Mouse (Mus musculus) frontal cortex, postnatal 25 days (tissue): Measurements from ENCODE around the gene Atp13a3.
"Not testable (repeated sequence)": the region's sequence is repeated elsewhere in the genome, so short reads cannot be mapped to it uniquely, and the experiment has no call there.

ENCODE experiments used
- DNase-seq, 2 experiments: peaks; one replicate each; pipeline ENCODE4 v3.0.0; 2022; ENCODE audit warnings: low spot score in 2 of 2

Gene Atp13a3

DNA sequence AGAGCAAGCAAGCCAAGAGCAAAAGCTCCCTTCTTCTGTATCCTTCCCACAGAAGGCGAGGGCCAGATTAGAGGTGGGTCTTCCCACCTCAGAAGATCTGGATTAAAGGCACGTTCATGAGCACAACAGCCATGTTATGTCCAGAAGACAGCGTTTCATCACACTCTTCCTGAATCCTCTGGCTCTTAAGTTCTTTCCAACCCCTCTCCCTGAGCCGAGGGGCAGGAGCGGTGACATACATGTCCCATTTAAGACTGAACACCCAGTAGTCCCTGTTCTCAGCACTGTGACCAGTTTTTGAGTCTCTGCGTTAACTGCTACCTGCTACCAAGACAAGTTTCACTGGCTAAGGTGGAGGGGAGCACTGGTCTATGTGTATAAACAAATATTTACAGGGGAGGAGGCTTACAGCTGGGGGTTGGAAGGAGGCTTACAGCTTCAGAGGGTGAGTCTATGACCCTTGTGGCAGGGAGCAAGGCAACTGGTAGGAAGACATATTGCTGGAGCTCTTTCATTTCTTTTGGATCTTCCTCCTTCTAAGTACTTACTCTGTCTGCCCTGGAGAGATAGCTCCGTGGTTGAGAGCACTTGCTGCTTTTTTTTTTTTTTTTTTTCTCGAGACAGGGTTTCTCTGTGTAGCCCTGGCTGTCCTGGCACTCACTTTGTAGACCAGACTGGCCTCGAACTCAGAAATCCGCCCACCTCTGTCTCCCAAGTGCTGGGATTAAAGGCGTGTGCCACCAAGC is at the start of gene Atp13a3:
Gene Atp13a3 (minus strand): TSS at position 51 of the 746 bp plus-strand sequence.
- no peak for DNase-seq

DNA sequence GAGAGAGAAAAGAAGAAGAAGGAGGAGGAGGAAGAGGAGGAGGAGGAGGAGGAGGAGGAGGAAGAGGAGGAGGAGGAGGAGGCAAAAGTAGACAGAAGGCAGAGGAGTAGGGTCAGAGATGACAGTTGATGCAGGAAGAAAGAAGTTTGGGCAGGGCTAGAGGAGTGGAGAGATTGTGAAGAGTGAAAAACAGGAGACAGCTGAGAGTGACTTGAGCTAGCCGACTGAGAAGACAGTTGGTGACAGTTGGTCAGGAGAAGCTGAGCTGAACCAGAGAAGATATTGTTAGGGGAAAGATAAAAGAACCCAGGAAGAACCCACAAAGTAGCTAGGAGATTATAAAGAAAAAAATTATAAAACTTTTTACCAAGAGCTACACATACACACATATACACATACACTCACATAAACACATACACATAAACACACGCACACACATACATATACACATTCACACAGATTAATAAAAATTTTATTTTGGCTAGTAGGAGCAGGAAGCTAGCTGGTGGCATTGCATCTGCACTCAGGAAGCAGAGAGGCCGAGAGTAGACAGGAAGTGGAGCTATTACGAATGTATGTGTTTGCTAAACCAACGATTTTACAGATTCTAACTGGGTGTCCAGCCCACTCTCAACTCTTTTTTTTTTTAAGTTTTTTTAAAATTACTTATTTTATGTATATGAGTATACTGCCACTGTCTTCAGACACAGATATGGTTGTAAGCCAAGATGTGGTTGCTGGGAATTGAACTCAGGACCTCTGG is 47.6 kb upstream of the Atp13a3 start:
- DNase-seq, result no peak

DNA sequence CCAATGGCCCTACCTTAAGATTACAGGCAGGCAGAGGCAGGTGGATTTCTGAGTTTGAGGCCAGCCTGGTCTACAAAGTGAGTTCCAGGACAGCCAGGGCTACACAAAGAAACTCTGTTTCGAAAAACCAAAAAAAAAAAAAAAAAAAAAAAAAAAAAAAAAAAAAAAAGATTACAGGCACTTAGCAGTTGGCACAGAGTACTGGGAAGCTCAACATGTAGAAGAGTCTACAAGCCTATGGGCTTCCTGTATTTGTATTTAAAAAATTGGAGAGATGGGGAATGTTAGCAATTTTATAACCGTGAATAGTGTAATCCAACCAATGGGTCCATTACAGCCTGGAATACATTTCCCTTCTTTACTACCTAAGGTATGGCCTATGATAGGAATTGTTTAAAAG is 45.4 kb upstream of the Atp13a3 start:
- DNase-seq, result not testable (repeated sequence)

DNA sequence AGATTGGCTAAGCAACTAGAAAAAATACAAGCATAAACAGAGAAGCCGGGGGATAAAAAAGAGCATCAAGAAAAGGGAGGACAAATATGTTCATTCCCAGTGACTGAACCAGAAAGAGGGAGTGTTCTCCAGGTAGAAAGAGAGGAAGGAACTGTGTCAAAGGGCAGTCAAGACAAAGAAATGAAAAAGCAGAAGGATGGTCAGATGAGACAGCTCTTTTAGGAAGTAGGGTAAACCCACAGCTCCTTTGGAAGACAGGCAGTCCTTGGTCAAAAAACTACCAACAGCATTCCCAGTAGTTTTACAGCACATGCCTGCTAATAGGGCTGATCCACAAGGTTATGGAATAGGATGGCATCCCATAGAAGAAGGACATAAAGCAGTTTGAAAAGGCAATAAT is 43.2 kb upstream of the Atp13a3 start:
- no peak for DNase-seq

DNA sequence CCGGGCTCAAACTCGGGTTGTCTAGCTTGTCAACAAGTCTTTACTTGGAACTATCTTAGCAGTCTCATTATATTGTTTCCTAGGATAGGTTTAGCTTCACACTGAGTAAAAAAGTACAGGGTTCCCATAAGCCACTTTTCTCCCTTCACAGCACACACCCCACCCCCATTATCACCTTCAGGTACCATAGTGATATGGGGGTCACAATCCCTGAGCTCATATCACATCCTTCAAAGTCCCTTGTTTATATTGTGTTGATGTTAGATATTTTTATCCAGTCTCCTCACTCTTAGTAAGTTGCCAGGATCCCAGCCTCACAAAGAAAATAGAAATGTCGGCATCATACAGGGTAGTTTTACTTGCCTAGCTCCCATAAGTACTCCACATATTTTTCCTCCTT is 42.4 kb upstream of the Atp13a3 start:
- DNase-seq, result no peak

DNA sequence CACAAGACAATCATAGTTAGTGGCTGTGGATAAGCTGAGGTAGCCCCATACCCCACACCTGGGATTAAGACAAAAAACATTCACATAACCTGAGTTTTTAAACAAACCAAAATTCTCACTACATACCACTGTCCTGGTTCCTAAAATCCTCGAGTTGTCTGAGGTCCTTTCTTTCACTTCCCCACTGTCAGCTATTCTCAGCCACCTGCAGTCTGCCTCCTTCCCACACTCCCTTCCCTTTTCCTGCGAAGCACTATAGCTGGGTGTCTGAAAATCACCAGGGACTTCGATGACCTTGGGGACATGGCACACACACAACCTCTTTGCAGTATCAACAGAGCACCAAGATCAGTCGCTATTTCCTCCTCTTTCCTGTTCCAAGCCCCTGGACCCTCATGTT is 41.9 kb upstream of the Atp13a3 start:
- DNase-seq, result no peak

DNA sequence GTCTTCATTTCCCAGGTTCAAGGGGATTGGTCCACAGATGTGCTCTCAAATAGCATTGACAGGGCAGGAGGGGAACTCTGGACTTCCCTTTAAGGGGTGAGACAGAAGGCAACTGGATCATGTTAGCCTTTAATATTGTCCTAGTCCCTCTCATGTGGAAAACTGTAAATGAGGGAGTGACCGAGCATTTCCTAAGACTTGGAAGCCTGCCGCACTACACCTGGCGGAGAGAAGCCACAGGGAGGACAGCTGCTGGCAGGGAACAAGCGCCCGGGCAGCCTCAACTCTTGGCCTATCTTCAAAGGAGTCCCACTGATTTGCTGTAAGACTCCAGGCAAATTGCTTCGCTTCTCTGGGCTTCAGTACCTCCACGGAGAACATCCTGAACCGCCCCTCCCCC is 37.6 kb upstream of the Atp13a3 start:
- no peak for DNase-seq

DNA sequence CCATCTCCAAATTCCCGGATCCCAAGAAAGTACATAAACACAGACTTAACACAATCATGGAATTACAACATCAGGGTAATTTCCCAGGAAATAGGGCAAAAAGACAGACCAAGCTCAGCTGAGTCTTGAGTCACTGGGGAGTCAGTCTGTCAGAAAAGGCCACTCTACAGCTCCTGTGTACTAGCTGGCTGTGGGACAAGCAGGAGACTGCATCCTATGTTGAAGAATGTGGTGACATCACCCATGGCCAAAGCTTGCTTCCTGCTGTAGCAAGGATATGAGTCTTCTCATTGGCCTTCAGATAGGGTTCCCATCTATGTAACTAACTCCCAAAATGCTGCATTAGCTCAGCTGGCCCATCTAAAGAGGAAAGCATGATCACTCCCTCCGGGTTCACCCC is 36.7 kb upstream of the Atp13a3 start:
- no peak for DNase-seq

DNA sequence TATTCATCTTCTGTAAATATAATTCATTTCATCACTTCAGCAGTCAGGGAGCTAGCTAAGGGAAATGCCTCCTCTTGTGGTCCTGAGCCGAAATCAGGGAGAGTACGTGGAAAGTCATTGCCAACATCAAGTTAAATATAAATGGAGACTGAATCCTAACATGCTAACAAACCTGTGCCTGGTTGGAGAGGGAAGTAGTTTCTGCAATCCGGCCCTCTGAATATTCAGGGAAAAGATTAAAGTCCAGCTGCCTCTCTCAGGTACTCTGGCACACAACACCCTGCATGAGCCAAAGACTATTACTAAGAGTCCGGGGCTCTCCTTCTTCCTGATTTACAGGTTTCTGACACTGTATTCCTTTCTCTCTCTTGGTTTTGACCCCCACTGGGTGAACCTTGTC is 35.6 kb upstream of the Atp13a3 start:
- no peak for DNase-seq

DNA sequence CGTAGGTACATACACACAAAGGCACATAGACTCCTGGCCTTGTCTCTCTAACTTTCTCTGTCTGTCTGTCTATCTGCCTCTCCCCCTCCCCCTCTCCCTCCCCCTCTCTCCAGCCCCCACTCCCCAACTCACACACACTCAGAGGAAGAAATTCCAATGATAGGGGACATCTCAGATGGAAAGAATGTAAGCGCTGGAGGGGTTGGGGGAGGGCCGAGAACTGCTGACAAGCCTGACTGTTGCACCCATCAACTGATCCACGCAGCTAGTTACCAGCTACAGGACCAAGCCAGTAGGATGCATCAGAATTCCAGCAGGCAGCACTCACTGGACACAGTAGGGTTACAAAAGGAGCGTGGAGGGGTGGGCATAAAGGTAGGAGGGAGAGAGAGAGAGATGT is 34.1 kb upstream of the Atp13a3 start:
- DNase-seq, result no peak

DNA sequence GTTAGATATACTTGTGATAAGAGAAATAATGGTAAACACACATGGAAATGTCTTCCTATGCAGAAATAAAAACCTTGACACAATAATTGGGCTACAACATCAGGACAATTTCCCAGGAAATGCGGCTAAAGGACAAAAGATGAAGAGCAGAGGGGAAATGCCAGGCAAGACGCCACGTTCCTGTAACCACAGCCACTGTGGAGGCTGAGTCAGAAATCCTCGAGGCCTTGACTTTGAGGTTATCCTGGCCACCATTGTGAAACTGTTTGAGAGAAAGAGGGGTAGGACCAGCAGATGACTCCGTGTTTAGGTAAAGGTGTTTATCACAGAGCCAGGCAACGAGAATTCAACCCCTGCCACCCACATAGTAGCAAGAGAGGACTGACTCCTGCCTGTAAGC is 33.6 kb upstream of the Atp13a3 start:
- no peak for DNase-seq

DNA sequence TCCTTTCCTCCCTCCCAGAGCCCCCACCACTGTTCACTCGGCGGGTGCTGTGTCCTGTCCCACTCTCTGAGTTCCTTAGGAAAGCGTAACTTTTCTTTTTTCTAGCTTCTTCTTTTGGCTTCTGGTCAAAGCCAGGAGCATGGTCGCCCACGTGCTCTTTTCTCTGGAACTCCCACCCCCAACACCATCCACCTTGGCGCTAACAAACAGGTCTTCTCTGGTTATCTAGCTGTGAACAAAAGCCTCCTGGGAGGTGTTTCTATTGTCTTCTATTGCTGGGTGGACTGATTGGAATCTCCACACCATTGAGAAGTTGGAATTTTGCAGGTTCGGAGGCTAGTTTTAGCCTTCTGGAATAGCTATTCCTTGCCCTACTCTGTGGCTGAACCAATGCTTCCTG is 30.5 kb upstream of the Atp13a3 start:
- DNase-seq, result no peak

DNA sequence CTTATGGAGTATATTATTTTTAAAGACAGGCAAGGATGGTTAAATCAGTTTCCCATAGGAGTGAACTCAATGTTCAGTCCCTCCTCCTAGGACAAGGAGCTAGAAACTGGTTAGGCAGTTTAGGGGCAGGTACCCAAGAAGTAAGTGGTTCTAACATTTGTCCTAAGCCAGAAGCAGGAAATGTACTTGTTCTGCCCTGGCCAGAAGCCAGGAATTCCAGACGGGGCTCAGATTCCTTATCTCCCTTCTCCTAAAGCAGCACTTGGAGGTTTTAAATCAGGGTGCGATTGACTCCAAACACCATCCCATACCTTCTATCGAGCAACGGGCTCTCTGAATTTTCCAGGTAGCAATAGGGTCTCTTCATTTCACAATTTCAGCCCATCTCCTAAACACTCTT is 29.6 kb upstream of the Atp13a3 start:
- DNase-seq, result no peak

DNA sequence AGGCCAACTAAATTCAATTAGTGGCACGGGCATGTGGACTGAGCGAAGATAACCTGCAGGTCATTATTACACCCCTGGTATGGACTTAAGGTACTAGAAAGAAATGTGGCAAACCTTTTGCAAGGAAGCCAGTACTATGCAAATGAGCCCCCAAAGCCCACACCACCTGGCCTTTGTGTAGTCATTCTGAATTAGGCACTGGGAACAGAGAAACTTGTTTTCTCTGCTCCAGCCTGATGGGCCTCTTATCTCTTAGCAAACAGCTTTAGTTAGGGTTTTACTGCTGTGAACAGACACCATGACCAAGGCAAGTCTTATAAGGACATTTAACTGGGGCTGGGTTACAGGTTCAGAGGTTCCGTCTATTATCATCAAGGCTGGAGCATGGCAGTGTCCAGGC is 27.4 kb upstream of the Atp13a3 start:
- no peak for DNase-seq

DNA sequence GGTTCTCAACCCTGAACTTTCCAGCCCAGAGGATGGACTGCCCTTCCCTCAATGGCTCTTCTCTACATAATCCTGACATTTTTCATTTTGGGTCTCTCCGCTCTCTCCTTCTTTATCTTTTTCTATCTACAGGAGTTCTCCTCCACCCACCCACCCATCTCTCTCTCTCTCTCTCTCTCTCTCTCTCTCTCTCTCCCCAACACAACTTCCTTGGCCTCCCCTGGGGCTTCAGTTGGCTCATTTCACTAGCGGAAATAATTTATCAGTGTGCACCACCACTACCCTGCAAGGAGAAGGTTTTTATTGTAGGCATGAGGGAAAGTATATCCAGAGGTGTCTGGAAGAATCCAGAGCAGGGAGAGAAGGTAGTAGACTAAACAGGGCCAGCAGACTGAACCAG is 26.3 kb upstream of the Atp13a3 start:
- DNase-seq, result no peak

DNA sequence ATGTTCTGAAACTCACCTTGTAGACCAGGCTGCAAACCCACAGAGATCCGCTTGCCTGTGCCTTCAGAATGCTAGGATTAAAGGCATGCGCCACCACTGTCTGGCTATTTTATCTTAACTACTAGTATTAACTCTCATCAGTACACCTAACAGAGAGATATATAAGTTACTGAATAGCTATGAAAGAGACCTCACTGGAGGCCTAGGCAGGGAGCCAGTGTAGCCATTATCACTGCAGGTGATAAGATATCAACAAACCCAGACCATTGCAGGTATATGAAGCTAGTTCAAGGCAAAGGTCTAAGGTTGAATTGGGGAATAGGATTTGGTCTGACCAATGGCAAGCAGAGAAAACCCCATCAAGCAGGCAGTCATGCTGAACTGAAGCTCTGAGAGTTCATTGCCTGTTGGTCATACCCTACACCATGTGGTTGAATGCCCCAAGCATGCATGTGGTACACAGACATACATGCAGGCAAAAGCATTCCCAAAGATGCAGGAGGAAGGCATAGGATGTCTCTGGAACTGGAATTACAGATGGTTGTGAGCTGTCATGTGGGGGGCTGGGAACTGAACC is 24.8 kb upstream of the Atp13a3 start:
- DNase-seq, result no peak

DNA sequence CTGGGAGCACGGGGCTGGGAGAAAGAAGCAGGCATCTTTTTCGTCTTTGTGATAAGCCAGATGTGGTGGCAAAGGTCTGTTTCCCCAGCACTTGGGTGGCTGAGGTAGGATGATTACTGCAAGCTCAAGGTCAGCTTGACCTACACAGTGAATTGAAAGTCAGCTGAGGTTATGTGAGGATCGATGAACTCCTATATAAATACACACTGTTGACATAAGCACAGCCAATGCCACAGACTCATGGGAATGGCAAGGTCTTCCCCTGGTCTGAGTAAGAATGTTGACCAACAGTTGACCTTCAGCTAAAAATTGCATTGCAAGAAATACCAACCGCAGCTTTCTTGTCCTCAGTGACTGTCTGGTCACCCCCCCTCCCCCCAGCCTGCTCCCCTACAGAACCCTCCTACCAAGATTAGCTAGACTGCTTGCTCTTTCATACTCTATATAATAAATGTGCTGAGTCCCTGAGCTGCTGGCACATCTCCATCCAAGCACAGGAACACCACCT is 23.0 kb upstream of the Atp13a3 start:
- no peak for DNase-seq

DNA sequence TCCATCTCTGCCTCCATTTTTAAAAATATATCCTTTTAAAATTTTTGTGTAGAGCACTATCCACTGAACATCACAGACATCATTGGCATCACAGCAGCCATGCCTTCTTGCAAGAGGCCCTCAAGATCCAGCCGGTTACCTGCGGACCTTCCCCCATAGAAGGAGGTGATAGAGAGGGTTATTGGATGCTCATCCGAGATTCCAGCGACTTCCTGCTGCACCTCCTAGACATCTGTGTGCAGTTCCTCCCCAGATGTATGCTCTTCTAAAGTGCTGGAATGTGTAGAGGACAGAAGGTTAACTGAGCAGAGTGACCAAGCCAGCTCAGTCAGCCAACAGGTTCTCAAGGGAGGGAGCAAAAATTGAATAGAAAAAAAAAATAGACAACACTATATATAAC is 21.7 kb upstream of the Atp13a3 start:
- DNase-seq, result no peak

DNA sequence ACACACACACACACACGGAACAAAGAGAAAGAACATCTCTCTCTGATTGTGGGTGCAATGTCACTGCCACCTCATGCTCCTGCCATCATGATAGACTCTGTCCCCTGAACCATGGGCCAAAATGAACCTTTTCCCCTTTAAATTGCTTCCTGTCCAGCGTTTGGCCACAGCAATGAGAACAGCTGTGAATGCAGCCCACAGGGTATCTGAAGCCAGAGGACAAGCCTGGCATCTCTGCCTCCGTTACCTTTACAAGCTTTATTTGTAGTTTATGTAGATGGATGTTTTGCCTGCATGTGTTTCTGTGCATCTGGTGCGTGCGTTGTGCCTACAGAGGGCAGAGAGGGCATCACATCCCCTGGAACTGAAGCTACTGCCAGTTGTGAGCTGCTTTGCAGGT is 21.2 kb upstream of the Atp13a3 start:
- DNase-seq, result no peak

DNA sequence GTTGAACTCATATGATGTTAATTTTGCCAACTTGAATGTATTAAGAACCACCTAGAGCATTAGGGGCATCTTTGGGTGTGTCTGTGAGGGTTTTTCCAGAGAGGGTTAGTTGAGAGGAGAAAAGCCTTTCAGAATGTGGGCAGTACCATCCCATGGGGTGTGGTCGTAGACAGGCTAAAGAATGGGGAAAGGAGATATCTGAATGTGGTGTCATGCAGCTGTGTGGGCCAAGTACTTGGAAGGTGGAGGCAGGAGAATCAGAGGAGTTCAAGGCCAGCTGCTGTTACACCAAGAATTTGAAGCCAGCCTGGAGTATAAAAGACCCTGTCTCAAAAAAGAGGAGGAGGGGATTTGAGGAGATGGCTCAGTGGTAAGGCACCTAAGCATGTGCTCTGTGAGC is 20.2 kb upstream of the Atp13a3 start:
- no peak for DNase-seq

DNA sequence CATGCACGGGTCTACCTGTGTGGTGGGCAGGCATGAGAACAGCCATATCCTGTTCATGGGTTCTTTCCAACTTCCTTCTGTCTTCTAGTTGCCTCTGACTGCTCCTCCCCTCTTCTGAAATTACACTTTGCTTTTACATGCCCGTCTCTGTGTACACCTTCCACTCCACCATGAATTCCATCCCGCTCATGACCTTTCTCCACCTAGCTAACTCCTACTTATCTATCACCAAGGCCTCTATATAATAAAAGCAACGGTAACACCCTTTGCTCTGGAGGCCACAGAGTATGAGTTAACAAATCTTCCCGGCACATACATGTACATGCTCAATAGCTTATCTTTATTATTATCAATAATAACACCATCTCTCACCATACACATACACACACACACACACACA is 18.3 kb upstream of the Atp13a3 start:
- DNase-seq, result no peak

DNA sequence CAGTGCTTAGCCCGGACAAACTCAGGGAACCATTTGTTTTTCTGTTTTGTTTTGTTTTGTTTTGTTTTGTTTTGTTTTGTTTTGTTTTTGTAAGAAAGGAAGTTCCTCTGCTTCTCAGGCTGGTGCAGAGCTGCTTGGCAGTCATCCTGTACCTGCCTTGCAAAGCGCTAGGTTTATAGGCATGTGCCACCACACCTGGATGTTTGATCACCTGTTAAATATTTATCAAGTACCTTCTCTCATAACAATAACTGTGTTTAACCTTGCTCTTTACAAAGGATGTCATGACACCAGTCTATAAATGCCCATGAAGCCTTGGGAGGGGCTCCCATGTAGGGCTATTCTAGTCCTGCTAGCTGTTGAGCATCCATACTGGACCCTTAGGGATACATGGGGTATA is 10.9 kb upstream of the Atp13a3 start:
- no peak for DNase-seq

DNA sequence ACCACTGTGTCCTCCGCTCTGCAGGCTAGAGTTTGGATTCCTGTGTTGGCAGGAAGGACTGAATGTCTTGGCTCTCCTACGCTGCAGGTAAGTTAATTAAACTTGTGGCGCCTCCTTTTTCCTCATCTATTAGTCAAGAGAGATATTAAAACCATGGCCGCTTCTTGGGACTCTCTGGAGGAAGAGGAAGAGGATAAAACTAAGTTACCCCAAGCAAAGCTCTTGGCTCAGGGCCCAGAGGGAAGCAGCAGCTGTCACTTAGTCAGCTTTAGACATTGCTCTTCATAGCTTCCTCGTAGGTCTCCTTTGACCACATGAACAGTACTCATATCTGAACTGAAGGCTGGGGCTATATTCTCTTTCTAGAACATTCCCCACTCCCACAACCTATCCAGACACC is 10.5 kb upstream of the Atp13a3 start:
- DNase-seq, result no peak
